ENCODE assay signal across 7 mouse cellular contexts in genomic region chr19:40366163-40366941, GRCm38 (mm10).
DNase-seq lines count a peak whose midpoint lies in the region; ATAC-seq lines count a peak whose summit lies in the region.

No protein-coding gene starts in this region.

- 0 out of 2 replicates have a peak, but pooled peaks have one; percentile 32 for ATAC-seq in heart, embryonic 11.5 days (replicated peaks; ENCODE audit: insufficient number of reproducible peaks, low FRiP score, low TSS enrichment)
- peak; percentile 89 for ATAC-seq in kidney, embryonic 14.5 days (ENCODE audit: low FRiP score, low TSS enrichment)

- H3K9me3 ChIP-seq in heart, embryonic 11.5 days (replicated peaks; ENCODE audit: control insufficient read depth, low read length), result no peaks in the 10 kb centered on the region; the same call in 1 of the 2 replicates
- peaks cover 5% of the 10 kb centered on the region; the same call in 1 of the 2 replicates for H3K9me3 ChIP-seq in kidney, embryonic 14.5 days (ENCODE audit: control insufficient read depth, low read length)

- H3K36me3 ChIP-seq in heart, embryonic 11.5 days (ENCODE audit: control insufficient read depth, insufficient read depth, low read length), result peaks cover 21% of the 10 kb centered on the region
- H3K36me3 ChIP-seq in kidney, embryonic 14.5 days (ENCODE audit: control insufficient read depth, insufficient read depth, low read length), result peaks cover 10% of the 10 kb centered on the region; the same call in 1 of the 2 replicates
- H3K36me3 ChIP-seq in splenic B cell, adult 2 months (ENCODE audit: control insufficient read depth, insufficient read depth, low read length, poor library complexity, severe bottlenecking), result no peaks in the 10 kb centered on the region

- H3K27me3 ChIP-seq in heart, embryonic 11.5 days (ENCODE audit: control insufficient read depth, insufficient read depth, low read length), result no peaks in the 10 kb centered on the region
- no peaks in the 10 kb centered on the region for H3K27me3 ChIP-seq in kidney, embryonic 14.5 days (ENCODE audit: control insufficient read depth, insufficient read depth, low read length)
- H3K27me3 ChIP-seq in splenic B cell, adult 2 months (ENCODE audit: control insufficient read depth, insufficient read depth, low read length, poor library complexity, severe bottlenecking), result no peaks in the 10 kb centered on the region

- H3K27ac ChIP-seq in heart, embryonic 11.5 days (ENCODE audit: low read depth, low read length), result peak overlapping the region; percentile 78
- no peak overlapping the region for H3K27ac ChIP-seq in kidney, embryonic 14.5 days (ENCODE audit: low read depth, low read length)

- peak overlapping the region; percentile 40; the same call in 1 of the 2 replicates for H3K9ac ChIP-seq in heart, embryonic 11.5 days (ENCODE audit: low read depth, low read length)
- H3K9ac ChIP-seq in kidney, embryonic 14.5 days (ENCODE audit: low read depth, low read length), result no peak overlapping the region

- H3K4me2 ChIP-seq in heart, embryonic 11.5 days, result peak overlapping the region; percentile 27
- H3K4me2 ChIP-seq in kidney, embryonic 14.5 days (replicated peaks; ENCODE audit: low read depth, low read length), result no peak overlapping the region

- H3K4me1 ChIP-seq in heart, embryonic 11.5 days (ENCODE audit: control insufficient read depth, insufficient read depth, low read length), result peaks cover 42% of the 10 kb centered on the region
- 0 out of 2 replicates have a peak, but pooled peaks cover 4% of the 10 kb centered on the region for H3K4me1 ChIP-seq in kidney, embryonic 14.5 days (ENCODE audit: control insufficient read depth, insufficient read depth, low read length)

- WGBS in heart, embryonic 11.5 days (ENCODE audit: insufficient replicate concordance), result 35% methylated on average over 11 of the region's 11 CpGs
- WGBS in kidney, embryonic 14.5 days, result 28% methylated on average over 11 of the region's 11 CpGs

- DNase-seq in B cell, adult 2 months, result peak; percentile 79 to 83
- DNase-seq in Muller cell, postnatal 12 days (ENCODE audit: inconsistent ontology term), result peak; percentile 52
- DNase-seq in embryo, embryonic 9.5 days (ENCODE audit: extremely low spot score), result peak; percentile 54
- DNase-seq in lung, postnatal 36 days, result peak; percentile 79
- peak; percentile 86 for DNase-seq in splenic B cell, adult 2 months (ENCODE audit: low read depth, low spot score)

- H3K4me3 ChIP-seq in heart, embryonic 11.5 days (ENCODE audit: low read depth, low read length), result no peak overlapping the region
- H3K4me3 ChIP-seq in kidney, embryonic 14.5 days (ENCODE audit: low read length), result no peak overlapping the region
